Mouse (Mus musculus) embryonic fibroblast, embryonic 13.5 days (primary cell): Measurements from ENCODE around the gene Pspn. TPM values are rescaled to one million over a fixed set of nuclear protein-coding genes. Genes with fewer than 3 reads are reported as not detected.

ENCODE experiments used
- H3K27ac ChIP-seq: 2 replicates; pipeline ENCODE4 v1.5.1; 2012; ENCODE audit warnings: low read length, control low read depth, inconsistent platforms; ENCODE audit not compliant: insufficient read depth
- H3K4me1 ChIP-seq: 2 replicates; pipeline ENCODE4 v1.6.1; 2011; ENCODE audit warnings: low read length; ENCODE audit not compliant: control insufficient read depth, insufficient read depth
- H3K4me3 ChIP-seq: 2 replicates; pipeline ENCODE4 v1.5.1; 2011; ENCODE audit warnings: mild to moderate bottlenecking, control low read depth, low read length; ENCODE audit not compliant: insufficient read depth
- CTCF ChIP-seq: IDR thresholded peaks from 2 replicates; pipeline ENCODE4 v1.5.1; 2011; ENCODE audit warnings: mild to moderate bottlenecking, control low read depth, low read length, moderate library complexity, borderline replicate concordance; ENCODE audit not compliant: insufficient read depth
- POLR2A ChIP-seq: IDR thresholded peaks from 2 replicates; pipeline ENCODE4 v1.6.1; 2011; ENCODE audit warnings: low read depth, mild to moderate bottlenecking, control low read depth, low read length, moderate library complexity
- polyA plus RNA-seq: library from polyadenylated mRNA; stranded (reverse); fragments of >200 nt; gene quantifications from 2 replicates; pipeline ENCODE4 v1.2.4, GENCODE M21; 2011; ENCODE audit warnings: low read depth; ENCODE audit not compliant: missing spikeins, insufficient read length

Pspn gene
- polyA plus RNA-seq, 1 experiment: not detected

- peak; percentile 83 for TF ChIP-seq CTCF
- no peak for TF ChIP-seq POLR2A
- H3K4me1 ChIP-seq: no peaks in the 10 kb centered on the region
- H3K27ac ChIP-seq: no peak overlapping the region
- H3K4me3 ChIP-seq: no peak overlapping the region
These were observed 48.9 kb downstream of the Pspn start for GRCm38 (mm10) chr17:56950915-56951314.

Other genes with a start within 250 kb of the Pspn start
- not detected in 2 replicates for gene Nrtn, start 242.5 kb downstream of the Pspn start, polyA plus RNA-seq
- 17.4 and 17.6 TPM in 2 replicates for gene Dus3l, start 235.3 kb downstream of the Pspn start, polyA plus RNA-seq
- not detected in 2 replicates for gene Prr22, start 229.8 kb downstream of the Pspn start, polyA plus RNA-seq
- gene Rfx2, start 169.0 kb downstream of the Pspn start, polyA plus RNA-seq: 0.70 and 0.86 TPM in 2 replicates
- not detected in 2 replicates for gene Acsbg2, start 125.6 kb downstream of the Pspn start, polyA plus RNA-seq
- gene 1700061G19Rik, start 124.5 kb downstream of the Pspn start, polyA plus RNA-seq: not detected in 2 replicates
- 32.8 and 33.6 TPM in 2 replicates for gene Mllt1, start 64.6 kb downstream of the Pspn start, polyA plus RNA-seq
- not detected in 2 replicates for gene Acer1, start 17.9 kb downstream of the Pspn start, polyA plus RNA-seq
- 46.5 and 49.5 TPM in 2 replicates for gene Clpp, start 9.7 kb downstream of the Pspn start, polyA plus RNA-seq
- gene Alkbh7, start 2.7 kb downstream of the Pspn start, polyA plus RNA-seq: 8.2 and 8.6 TPM in 2 replicates
- gene Gtf2f1, start 11.3 kb upstream of the Pspn start, polyA plus RNA-seq: 49.7 and 62.1 TPM in 2 replicates
- not detected in 2 replicates for gene Gm17949, start 11.5 kb upstream of the Pspn start, polyA plus RNA-seq
- 77.2 and 82.4 TPM in 2 replicates for gene Khsrp, start 31.5 kb upstream of the Pspn start, polyA plus RNA-seq
- not detected in 2 replicates for gene Slc25a41, start 41.6 kb upstream of the Pspn start, polyA plus RNA-seq
- gene Crb3, start 59.1 kb upstream of the Pspn start, polyA plus RNA-seq: not detected in 2 replicates
- gene Slc25a23, start 59.8 kb upstream of the Pspn start, polyA plus RNA-seq: 8.4 and 10.4 TPM in 2 replicates
- 0.40 TPM in 1 of 2 replicates, not detected in the other for gene Dennd1c, start 78.5 kb upstream of the Pspn start, polyA plus RNA-seq
- 0.95 and 1.7 TPM in 2 replicates for gene Tubb4a, start 87.8 kb upstream of the Pspn start, polyA plus RNA-seq
- 4.3 and 6.3 TPM in 2 replicates for gene Tnfsf9, start 105.3 kb upstream of the Pspn start, polyA plus RNA-seq
- gene Cd70, start 149.8 kb upstream of the Pspn start, polyA plus RNA-seq: not detected in 2 replicates
- gene Tnfsf14, start 194.2 kb upstream of the Pspn start, polyA plus RNA-seq: not detected in 2 replicates
- gene C3, start 228.1 kb upstream of the Pspn start, polyA plus RNA-seq: 3.9 TPM in 2 replicates
- 33.5 and 33.9 TPM in 2 replicates for gene Gpr108, start 248.4 kb upstream of the Pspn start, polyA plus RNA-seq
- 58.8 and 61.3 TPM in 2 replicates for gene Trip10, start 249.4 kb upstream of the Pspn start, polyA plus RNA-seq